Mouse (Mus musculus): ENCODE measurements at regions not wholly inside any gene's neighbourhood (a gene's known extent, or its start where the extent isn't known, plus 50 kb on each side); places are given as distances from the start of the nearest gene placed in this dataset.

DNA sequence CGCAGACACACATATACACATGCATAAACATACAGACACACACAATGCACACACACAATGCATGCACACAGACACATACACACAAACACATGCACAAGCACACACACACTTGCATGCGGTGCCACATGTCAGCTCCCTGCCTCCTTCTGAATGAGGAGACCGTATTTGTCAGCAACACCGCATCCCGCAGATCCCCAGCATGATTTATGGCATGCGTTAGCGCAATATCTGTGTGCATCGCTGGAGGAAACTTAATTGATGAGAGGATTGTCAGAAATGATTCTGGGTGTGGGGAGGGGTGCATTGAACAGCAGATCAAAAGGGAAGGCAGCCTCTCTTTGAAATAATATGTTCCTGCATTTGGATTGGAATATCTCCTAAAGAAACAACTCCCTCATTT is 150.3 kb upstream of the Cdh4 start:
- ATAC-seq = no peak

DNA sequence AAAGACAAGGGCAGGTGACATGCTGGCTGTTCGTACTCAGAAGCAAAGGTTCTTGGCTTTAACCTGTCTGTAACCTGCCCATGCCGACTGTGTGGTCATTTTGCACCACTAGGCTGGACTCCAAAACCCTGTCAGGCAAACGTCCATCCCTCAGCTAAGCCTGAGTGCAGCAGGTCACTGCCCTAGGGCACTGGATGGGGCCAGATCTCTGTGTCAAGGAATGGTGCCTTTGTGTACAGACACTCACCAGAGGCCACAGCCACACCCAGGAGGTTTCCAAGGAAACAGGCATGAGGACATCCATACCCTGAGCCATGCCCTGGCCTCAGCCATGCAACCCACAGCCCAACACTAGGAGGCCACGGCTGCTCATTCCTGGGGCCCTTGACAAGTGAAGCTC is 149.7 kb upstream of the Cdh4 start:
- ATAC-seq = no peak

DNA sequence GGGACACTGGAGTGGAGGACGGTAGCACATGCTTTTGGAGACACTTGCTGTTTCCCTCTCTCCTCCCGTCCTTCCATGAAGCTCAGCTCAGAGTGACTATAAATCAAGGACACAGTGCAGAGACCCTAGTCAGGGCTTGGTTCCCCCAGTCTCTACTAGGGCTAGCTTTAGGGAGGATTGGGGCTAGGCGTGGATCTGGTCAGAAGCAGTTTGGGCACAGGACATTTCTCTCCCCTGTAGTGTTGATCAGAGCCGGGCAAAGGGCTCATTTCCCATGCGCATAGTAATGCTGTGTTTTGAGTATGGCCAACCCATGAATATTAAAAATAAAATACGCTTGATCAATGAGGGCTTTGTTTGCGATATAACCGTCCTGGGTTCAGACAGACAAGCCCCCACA is 149.1 kb upstream of the Cdh4 start:
- no peak for ATAC-seq

DNA sequence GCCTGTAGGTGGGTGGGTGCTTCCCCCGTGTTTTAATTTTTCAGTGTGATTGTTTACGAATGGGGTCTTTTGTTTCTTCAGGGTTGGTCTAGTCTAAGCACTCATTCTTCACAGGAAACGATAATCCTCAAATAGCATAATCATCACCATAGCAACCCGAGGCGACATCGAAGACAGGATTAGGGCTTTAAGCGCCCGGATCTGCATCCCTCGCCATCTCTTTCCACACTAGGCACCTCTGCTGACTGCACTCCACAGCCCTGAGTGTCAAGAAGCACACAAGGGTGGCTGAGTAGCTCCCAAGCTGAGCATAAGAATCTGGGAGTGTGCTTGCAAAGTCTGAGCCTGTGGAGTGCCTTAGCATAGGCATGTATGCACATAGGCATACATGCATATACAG is 145.2 kb upstream of the Cdh4 start:
- no peak for ATAC-seq

DNA sequence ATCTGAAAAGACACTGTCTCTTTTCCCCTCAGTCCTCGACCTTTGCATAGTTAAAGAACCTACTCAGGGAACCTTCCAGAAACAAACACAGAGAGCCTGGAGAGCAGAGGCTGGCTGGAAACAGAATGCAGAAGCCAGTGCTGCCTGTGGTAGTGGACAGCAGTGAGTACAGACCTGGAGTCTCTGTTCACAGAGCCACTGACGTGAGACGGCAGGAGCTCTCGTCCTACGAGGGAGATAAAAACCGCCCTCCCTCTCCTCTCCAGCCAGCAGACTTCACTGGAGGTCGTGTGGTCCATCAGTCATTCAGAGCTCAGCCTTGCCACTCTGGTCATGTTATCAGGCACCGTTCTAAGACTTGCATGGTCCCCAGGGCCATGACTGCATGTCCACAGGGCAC is 138.5 kb upstream of the Cdh4 start:
- no peak for ATAC-seq

DNA sequence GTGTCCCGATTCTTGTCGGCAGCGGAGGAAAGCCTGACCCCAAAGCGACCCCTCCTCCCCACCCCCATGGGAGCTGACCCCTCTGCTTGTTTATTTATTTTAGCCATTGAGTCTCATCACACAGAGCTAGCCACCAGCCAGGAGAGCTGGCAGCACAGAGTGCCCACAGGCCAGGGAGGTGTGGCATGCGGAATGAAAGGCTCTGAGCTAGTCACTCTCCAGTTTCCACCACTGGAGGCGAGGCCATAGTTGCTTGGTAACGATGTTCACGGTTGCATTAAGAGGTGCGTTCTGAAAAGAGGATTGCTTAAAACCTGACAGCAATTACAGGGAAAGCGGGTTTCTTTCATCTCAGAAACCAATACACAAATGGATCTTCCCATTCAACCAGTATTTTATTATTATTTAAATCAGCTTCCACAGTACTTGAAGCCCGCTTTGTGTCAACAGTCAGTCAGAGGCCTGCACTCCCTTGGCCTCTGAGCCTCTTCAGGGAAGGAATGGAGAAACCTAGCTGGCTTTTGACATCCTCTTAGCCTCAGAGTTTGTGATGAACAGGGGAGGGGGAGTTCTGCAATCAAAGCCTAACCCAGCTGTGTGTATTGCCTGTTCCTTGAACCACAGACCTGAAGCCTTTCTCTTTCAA is 134.8 kb upstream of the Cdh4 start:
- ATAC-seq = no peak

DNA sequence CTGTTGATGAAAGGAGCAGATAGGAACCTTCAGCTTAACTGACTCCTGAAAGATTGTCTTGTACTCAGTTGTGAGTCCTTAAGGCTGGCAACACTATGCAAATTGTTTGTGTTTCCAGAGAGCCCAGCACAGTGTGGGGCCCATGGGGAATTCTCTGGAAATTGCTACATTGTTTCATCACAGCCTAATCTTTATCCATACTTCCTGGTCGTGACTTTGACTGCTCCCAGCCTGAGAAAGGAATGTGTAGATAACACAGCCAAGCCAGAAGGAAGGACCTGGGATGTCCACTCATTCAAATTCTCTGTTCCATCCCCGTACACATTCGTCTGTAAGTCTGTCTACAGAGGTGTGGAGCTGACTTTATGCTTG is 134.3 kb upstream of the Cdh4 start:
- ATAC-seq = no peak

DNA sequence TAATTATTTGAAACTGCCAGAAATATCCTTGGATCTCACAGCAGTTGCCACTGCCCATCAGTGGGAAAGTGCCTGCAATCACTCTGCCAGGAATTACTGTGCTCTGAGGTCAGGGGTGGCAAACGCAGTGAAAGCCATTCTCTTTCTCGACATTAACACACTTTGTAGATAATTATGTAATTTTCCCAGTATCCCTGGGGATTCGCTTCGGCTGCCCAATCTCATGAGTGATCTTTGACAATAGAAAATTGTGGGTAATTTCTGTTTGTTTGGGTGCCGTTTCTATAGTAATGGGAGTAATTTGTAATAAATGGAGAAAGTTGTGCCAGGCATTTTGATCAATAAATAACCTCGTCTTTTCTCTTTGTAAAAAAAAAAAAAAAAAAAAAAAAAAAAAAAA is 124.2 kb upstream of the Cdh4 start:
- ATAC-seq = no peak

DNA sequence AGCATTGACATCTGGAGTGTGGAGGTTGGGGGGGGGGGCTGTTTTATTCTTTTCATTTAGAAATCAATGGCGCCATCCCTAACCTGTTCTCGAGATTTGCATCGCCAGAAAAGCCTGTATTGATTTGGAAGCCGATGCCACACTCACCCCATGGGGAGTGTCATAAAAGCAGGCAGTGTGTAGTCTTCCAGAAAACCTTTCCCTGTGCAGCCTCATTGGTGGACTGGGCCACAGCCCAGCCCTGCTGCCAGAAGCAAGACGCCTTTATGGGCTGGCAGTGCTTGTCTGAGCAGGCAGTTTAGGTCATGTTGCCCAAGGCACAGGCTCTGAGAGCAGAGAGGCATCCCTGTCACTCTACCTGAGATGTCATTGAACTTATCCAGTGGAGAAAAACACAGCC is 117.0 kb upstream of the Cdh4 start:
- no peak for ATAC-seq

DNA sequence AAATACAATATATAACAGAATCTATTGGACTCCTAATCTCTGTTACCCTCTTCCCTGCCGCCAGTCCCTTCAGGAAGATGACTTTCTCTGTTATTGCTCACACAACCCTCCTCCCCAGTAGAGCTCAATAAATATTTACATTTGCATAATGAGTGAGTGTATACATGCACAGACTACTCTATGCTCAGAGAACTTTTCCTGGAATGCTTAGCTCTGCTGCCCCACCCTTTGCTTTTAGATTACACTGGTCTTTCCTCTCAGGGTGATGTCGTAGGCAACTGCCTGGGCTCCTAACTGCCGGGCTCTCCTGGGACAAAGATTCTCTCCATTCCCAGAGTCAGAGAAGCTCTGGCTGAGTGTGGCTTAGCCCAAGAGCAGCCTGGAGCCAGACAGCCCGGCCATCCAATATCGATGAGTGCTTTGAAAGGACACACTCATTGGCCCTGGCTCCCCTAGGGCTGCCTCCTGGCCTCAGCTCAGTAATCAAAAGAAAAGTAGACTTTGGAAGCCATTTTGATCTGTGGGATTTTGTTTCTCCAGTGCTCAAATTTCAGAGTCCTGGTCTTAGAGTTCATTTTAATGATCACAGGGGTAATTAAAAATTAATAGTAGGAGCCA is 109.2 kb upstream of the Cdh4 start:
- no peak for ATAC-seq

DNA sequence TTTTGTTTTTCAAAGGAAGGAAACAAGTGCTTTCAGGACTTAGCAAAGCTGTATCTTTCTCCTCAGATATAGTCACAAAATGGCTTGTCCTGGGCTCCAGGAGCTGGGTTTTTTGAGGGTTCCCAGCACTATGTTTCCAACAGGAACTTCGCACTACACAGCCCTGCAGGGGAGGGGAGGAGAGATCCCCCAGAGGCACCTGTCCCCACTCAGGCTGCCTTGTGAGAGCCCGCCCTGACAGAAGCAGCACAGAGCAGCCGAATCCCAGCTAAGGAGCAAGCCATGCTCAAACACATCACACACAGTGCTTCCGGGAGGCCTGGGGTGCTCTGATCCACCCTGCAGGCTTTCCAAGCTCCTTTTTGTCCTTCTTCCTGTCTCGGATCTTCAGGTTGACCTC is 108.6 kb upstream of the Cdh4 start:
- no peak for ATAC-seq

DNA sequence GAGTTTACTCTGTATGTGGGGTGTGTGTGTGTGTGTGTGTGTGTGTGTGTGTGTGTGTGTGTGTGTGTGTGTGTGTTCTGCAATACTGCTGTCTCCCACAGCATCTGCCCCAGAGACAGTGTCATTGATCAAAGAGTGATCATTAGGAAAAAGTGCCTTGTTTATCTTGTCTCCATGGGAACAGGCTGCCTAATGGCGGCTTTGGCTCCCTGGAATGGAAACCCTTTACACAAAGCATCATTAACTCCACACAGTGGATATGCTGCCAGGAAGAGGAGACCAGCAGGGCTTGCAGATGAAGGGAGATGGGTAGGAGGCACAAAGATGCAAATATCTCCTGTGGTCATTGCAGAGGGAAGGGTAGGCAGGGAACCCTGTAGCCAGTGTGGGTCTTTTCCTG is 106.0 kb upstream of the Cdh4 start:
- no peak for ATAC-seq

DNA sequence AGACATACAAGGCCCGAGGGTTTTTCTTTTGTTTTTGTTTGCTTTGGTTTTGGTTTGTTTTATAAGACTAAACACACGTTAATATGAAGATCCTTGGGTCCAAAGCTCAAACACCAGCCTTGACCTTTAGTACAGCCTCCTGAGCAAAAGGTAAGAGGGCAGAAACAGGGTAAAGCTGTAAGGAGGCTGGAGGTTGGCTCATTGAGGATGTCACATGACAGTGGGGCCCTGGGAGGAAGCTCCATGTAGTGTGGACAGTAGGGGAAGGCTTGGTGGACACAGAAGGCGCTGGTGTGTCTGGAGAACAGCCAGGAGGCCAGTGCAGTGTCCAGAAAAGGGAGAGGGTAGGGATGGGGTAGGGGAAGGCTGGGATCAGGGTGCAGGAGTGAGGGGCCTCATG is 89.6 kb upstream of the Cdh4 start:
- no peak for ATAC-seq

DNA sequence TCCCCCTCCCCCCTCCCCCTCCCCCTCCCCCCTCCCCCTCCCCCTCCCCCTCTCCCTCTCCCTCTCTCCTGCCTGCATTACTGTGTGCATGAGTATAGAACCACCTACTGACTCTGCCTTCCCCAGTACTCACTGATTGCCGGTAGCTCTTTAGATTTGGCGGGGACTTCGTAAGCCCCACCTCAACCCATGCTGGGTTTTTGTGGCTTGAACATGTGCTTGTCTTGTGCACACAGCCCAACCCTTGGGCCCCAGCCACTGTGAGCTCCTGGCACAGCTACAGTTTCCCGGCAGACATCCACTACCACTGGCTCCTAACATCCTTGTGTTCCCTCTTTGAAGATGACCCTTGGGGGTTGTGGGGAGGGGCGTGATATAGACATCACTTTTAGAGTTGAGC is 87.4 kb upstream of the Cdh4 start:
- no peak for ATAC-seq

DNA sequence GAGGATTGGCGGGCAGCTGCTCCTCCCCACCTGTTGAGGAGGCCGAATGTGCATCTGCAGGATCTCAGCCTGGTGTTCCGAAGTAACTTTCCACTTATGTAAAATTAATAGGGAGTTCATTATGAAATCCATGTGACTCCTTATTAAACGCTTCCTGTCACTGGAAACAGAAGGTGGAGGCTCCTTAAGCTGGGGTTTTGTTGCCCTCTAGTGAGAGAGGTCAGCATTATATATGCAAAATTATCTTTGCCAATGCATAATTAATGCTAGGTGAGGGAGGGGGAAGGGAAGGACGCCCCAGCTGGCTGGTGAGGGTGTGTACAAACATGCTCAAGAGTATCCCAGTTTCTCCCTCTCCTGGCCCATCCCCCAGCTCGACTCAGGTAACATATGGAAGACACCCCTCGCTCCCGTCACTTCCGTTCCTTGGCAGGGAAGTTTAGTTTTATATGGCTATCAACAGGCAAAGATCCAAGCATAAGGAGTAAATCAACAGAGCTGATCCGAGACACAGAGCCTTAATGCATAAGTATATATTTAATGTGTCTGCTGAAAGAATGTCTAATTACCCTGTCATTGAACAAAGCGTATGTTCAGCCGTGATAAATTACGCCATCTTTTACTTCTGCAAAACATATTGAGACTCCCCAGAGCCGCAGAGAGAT is 71.2 kb upstream of the Cdh4 start:
- no peak for ATAC-seq

DNA sequence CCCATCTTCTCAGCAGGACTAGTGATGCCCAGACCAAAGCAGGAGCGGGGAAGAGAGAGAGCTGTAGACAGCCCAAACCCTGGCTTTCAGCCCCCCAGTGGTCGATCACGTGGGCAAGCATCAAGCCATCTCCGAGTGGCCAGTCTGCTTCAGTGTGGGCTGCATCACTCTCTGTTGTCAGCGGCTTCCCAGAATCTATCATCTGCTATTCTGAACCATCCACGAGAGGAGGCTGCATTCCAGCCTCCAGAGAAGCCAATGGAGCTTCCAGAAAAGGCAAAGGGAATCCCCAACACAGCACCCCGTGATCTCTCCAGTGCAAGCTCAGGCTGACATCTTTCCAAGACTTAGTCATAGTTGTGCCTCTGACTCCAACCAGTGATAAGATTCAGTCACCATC is 70.7 kb upstream of the Cdh4 start:
- ATAC-seq = no peak

DNA sequence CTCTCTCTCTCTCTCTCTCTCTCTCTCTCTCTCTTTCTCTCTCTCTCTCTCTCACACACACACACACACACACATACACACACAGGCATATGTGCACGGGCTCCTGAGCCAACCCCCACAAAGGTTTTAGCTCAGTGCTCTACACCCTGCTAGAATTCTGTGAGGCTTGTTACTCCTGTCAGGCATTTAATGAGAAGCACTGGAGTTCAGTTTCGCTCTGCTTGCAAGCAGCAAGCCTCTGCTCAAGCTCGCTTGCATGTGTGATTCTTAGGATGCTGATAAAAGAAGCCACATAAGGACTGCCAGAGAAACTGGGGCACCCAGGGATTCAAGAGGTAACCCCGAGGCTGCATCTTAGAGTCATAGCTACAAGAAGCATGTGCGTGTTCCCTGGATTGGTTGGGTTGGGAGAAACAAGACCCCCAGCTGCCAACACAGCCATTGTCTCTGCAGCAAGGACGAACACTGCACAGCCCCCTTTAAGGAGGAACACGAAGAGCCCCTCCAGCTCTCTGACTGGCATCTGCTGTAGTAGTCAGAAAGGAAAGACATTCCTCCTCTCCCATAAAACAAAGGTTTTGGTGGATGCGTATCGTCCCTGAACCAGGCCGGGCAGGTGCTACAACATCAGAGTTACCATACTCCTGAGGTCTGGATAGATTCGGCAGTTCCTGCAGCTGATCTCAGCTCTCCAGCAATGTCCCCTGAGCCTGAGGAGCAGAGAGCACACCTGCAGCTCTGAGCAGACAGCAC is 62.4 kb upstream of the Cdh4 start:
- no peak for ATAC-seq

DNA sequence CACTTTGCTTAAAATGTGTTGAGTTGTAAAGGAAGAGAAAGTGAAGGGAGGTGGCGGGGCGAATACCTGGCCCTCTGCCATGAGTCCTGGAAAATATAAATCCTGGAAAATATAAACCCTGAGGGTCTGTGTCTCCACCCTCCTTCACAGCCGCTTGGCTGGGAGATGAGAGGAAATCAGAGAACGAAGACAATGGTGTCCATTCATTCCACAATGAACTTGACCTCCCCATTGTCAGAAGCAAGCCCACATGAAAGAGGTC is 61.9 kb upstream of the Cdh4 start:
- ATAC-seq = no peak

DNA sequence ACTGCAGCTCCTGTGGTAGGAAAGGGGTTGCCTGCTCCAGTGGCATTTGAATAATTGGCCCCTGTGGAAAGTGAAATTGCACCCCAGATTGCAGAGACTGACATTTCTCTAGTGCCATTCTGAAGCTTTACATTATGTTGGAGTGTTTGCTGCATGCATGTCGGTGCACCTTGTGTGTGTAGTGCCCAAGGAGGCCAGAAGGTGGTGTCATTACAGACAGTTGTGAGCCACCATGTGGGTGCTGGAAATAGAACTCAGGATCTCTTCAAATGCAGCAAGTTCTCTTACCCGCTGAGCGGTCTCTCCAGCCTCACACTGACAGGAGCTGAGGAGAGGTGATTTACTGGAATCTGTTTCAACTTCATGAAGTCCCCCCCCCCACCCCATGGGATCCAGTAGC is 60.3 kb upstream of the Cdh4 start:
- no peak for ATAC-seq

DNA sequence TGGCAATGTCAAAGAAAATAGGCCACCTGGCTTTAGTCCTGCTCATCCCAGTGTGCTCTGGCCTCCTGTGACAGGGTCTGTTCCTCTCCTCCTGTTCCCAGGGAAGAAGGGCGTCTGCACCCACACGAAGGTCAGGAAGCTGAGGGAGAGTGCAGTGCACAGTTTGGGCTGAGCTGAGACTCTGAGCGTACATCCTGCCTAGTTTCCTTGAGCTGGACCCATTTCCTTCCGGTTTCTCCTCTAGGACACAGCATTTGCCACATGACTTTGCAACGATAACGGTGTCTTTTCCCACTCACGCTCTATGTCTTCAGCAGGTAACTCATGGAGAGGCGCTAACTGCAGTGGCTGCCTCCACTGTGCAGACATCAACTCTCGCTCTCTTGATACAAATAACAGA is 59.6 kb upstream of the Cdh4 start:
- ATAC-seq = no peak

DNA sequence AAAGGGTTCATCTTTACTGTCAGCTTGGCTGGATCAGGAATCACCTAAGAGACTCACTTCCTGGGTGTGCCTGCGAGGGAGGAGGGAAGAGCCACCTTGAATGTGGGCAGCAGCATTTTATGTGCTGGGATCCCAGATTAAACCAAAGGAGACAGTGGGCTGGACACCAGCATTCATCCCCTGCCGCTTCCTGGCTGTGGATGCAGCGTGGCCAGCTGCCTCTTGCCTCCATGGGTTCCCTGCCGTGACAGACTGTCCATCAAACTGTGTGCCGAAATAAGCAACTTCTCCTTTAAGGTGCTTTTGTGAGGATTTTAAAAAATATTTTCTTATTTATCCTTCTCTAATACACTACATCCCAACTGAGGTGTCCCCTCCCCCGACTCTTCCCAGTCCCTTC is 55.4 kb upstream of the Cdh4 start:
- no peak for ATAC-seq

DNA sequence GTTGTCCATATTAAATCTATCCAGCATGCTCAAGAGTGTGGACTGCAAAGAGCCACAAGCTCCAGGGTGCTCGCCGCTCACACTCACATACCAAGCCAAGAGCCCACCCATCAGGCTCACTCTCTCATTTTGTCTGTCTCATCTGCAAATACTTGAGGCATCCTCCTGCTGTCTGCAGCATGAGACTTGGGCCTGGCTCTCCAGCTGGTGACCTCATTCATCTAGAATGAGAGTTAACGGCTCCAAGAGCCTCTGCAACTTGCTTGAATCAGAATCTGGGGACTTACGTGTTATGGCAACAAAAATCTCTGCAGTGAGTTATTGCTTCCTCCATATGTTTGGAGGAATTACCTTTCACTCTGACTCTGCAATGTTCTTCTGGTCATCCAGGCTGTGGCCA is 51.7 kb upstream of the Cdh4 start:
- ATAC-seq = no peak

DNA sequence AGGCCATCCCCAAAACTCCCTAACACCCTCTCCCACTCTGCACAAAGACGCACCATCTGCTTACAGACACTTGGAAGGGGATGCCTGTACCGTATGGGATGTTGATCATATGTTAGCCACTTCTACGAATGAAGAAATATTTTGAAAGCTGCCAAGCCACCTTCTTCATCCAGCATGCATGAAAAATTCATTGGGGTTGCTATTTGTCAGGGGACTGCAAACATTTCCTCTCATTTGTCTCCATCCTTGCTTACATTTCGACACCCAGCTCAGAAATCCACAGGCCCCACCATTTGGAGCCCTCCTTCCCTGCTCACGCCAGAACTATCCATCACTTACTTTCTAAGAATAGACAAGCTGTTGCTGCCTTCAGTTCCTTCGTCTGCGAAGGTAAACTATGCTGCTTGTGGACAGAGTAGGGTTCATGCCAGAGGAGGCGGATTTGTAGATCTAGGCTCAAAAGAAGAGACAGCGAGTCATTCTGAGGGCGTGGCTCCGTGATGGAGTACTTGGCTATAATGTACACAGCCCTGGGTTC is 51.2 kb upstream of the Cdh4 start:
- no peak for ATAC-seq

All from activated CD4-positive, CD25-positive, alpha-beta regulatory T cell, adult 4 months (primary cell).